Mouse (Mus musculus) heart, adult 8-10 months (tissue): ENCODE measurements at regions not wholly inside any gene's neighbourhood (a gene's known extent, or its start where the extent isn't known, plus 50 kb on each side); places are given as distances from the start of the nearest gene placed in this dataset.
A peak's percentile ranks its signal among the peaks of the same experiment; 100 is the strongest.

Experiments
- DNase-seq: peaks from one replicate; pipeline ENCODE4 v3.0.0; 2022; ENCODE audit warnings: low spot score

- no peak for DNase-seq
Observed at GRCm38 (mm10) chr3:51087076-51087475, 137.2 kb upstream of the Noct start.

- no peak for DNase-seq
Observed at GRCm38 (mm10) chr3:51089036-51089669, 135.1 kb upstream of the Noct start.

- peak; percentile 21 for DNase-seq
Observed at GRCm38 (mm10) chr3:51091478-51091877, 132.8 kb upstream of the Noct start.

- no peak for DNase-seq
Observed at GRCm38 (mm10) chr3:51092079-51093028, 131.9 kb upstream of the Noct start.

- DNase-seq = no peak
Observed at GRCm38 (mm10) chr3:51095847-51096447, 128.3 kb upstream of the Noct start.

- no peak for DNase-seq
Observed at GRCm38 (mm10) chr3:51096545-51096944, 127.7 kb upstream of the Noct start.

GRCm38 (mm10) chr3:51097362-51097761 is 126.9 kb upstream of the Noct start:
- no peak for DNase-seq

- DNase-seq = no peak
Observed at GRCm38 (mm10) chr3:51099966-51100365, 124.3 kb upstream of the Noct start.

GRCm38 (mm10) chr3:51108639-51109202 is 115.5 kb upstream of the Noct start:
- DNase-seq = no peak

- no peak for DNase-seq
Observed at GRCm38 (mm10) chr3:51111241-51111640, 113.0 kb upstream of the Noct start.

- DNase-seq = no peak
Observed at GRCm38 (mm10) chr3:51112351-51112750, 111.9 kb upstream of the Noct start.

GRCm38 (mm10) chr3:51115921-51116320 is 108.3 kb upstream of the Noct start:
- DNase-seq = no peak

GRCm38 (mm10) chr3:51118706-51119105 is 105.5 kb upstream of the Noct start:
- DNase-seq = peak; percentile 14

GRCm38 (mm10) chr3:51120522-51120921 is 103.7 kb upstream of the Noct start:
- no peak for DNase-seq

GRCm38 (mm10) chr3:51121703-51122540 is 102.3 kb upstream of the Noct start:
- DNase-seq = peak; percentile 61

GRCm38 (mm10) chr3:51122541-51122935 is 101.7 kb upstream of the Noct start:
- DNase-seq = no peak

GRCm38 (mm10) chr3:51127875-51128274 is 96.4 kb upstream of the Noct start:
- DNase-seq = no peak

GRCm38 (mm10) chr3:51128491-51129155 is 95.6 kb upstream of the Noct start:
- no peak for DNase-seq

- no peak for DNase-seq
Observed at GRCm38 (mm10) chr3:51130709-51131108, 93.5 kb upstream of the Noct start.

GRCm38 (mm10) chr3:51131341-51131740 is 92.9 kb upstream of the Noct start:
- no peak for DNase-seq

- no peak for DNase-seq
Observed at GRCm38 (mm10) chr3:51132736-51133135, 91.5 kb upstream of the Noct start.
